Mouse (Mus musculus): ENCODE measurements around the gene Rest. TPM values are rescaled to one million over a fixed set of nuclear protein-coding genes. Genes with fewer than 3 reads are reported as not detected.

Gene Rest
- polyA plus RNA-seq, 1 experiment from 2014 or later: 59.7 TPM

- Histone ChIP-seq H3K9me3 (no peaks in the 10 kb centered on the region), H3K4me2 (replicated peaks) (no peak overlapping the region), H3K9ac (no peak overlapping the region), H3K27me3 (no peaks in the 10 kb centered on the region), H3K4me3 (no peak overlapping the region), H3K36me3 (no peaks in the 10 kb centered on the region), H3K27ac (no peak overlapping the region), H3K4me1 (no peaks in the 10 kb centered on the region)
- no peak for ATAC-seq (ENCODE audit: insufficient number of reproducible peaks, insufficient read depth, low FRiP score, low TSS enrichment)
- WGBS: 73% methylated on average over 9 of the region's 9 CpGs
Observed at GRCm38 (mm10) chr5:77250083-77250482, 15.2 kb upstream of the Rest start.

DNA sequence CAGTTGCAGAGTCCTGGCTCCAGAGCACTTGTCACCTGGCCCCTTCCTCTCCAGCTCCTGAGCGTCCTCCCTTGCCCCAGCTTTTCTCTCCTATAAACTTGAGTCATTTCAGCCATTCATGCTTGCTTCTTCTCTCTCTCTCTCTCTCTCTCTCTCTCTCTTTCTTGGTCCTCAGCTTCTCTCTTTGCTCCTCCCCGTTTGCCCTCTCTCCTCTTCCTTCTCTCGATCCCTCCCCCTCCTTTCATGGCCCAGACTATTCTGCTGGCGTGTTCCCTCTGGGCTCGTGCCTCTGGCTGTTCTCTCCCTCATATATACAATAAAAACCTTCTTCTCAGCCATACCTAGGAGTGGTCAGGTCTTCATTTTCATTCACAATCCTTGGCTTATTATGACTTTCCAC is 13.6 kb upstream of the Rest start:
- ATAC-seq (ENCODE audit: insufficient number of reproducible peaks, insufficient read depth, low FRiP score, low TSS enrichment): no peak
- Histone ChIP-seq H3K4me3 (no peak overlapping the region), H3K9ac (no peak overlapping the region), H3K4me2 (replicated peaks) (no peak overlapping the region), H3K36me3 (no peaks in the 10 kb centered on the region), H3K4me1 (no peaks in the 10 kb centered on the region), H3K27me3 (no peaks in the 10 kb centered on the region), H3K9me3 (no peaks in the 10 kb centered on the region), H3K27ac (no peak overlapping the region)
- WGBS: 48% methylated on average over 5 of the region's 5 CpGs

DNA sequence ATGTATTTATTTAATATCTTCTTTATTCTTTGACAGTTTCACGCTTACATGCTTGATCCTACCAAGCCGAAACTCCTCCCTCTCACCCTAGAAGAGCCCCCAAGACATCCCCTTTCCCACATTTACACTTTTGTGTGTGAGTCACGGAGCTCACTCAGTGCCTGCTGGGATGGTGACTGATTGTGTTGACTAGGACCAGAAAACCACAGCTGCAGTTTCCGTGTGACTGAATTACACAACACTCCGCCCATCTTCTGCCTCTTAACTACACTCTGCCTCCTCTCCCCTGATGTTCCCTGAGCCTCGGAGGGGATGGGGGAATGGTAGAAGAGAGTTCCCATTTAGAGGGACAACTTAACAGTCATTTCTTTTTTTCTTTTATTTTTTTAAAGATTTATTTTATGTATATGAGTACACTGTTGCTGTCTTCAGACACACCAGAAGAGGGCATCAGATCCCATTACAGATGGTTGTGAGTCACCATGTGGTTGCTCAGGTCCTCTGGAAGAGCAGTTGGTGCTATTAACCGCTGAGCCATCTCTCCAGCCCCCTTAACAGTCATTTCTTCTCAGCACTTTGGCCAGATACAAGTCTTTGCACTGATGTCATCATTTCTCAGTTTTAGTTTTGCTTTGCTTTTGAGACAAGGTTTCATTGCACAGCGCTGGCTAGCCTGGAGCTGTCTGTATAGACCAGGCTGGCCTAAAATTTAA is 13.0 kb upstream of the Rest start:
- Histone ChIP-seq H3K9ac (no peak overlapping the region), H3K4me2 (replicated peaks) (no peak overlapping the region), H3K9me3 (no peaks in the 10 kb centered on the region), H3K27ac (no peak overlapping the region), H3K36me3 (no peaks in the 10 kb centered on the region), H3K4me1 (no peaks in the 10 kb centered on the region), H3K4me3 (no peak overlapping the region), H3K27me3 (no peaks in the 10 kb centered on the region)
- 66% methylated on average over 8 of the region's 8 CpGs for WGBS
- ATAC-seq (ENCODE audit: insufficient number of reproducible peaks, insufficient read depth, low FRiP score, low TSS enrichment): no peak

GRCm38 (mm10) chr5:77253154-77253553 is 12.1 kb upstream of the Rest start:
- H3K9me3 ChIP-seq: no peaks in the 10 kb centered on the region
- no peak overlapping the region for H3K27ac ChIP-seq
- no peak overlapping the region for H3K9ac ChIP-seq
- ATAC-seq (ENCODE audit: insufficient number of reproducible peaks, insufficient read depth, low FRiP score, low TSS enrichment): no peak
- no peaks in the 10 kb centered on the region for H3K4me1 ChIP-seq
- H3K36me3 ChIP-seq: no peaks in the 10 kb centered on the region
- H3K4me3 ChIP-seq: no peak overlapping the region
- WGBS: 73% methylated on average over 1 of the region's 1 CpGs
- H3K27me3 ChIP-seq: no peaks in the 10 kb centered on the region
- H3K4me2 ChIP-seq (replicated peaks): no peak overlapping the region

DNA sequence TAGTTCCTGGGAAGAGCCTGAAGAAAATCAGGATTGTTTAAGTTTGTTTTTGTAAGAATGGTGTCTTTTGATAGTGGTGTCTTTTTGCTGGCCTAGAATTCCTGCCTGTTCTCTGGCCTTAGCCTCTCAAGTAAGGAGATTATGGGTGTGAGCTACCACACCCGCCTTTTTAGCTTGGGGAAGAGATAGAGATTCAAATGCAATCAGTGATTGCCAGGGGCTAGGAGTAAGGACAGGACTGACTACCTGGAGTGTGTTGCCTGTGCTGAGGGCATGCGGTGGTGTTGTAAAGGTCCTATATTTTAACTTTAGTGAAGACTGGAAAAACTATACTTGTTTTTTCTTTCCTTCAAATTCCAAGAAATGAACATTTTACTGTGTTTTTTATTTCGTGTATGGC is 10.9 kb upstream of the Rest start:
- no peak overlapping the region for H3K27ac ChIP-seq
- no peak overlapping the region for H3K4me2 ChIP-seq (replicated peaks)
- WGBS: 57% methylated on average over 3 of the region's 3 CpGs
- no peaks in the 10 kb centered on the region for H3K4me1 ChIP-seq
- H3K36me3 ChIP-seq: no peaks in the 10 kb centered on the region
- no peak overlapping the region for H3K4me3 ChIP-seq
- H3K27me3 ChIP-seq: no peaks in the 10 kb centered on the region
- no peak for ATAC-seq (ENCODE audit: insufficient number of reproducible peaks, insufficient read depth, low FRiP score, low TSS enrichment)
- no peaks in the 10 kb centered on the region for H3K9me3 ChIP-seq
- no peak overlapping the region for H3K9ac ChIP-seq

GRCm38 (mm10) chr5:77257603-77258002 is 7.7 kb upstream of the Rest start:
- Histone ChIP-seq H3K9ac (no peak overlapping the region), H3K9me3 (no peaks in the 10 kb centered on the region), H3K27me3 (no peaks in the 10 kb centered on the region), H3K4me1 (no peaks in the 10 kb centered on the region), H3K27ac (no peak overlapping the region), H3K36me3 (no peaks in the 10 kb centered on the region), H3K4me2 (replicated peaks) (no peak overlapping the region), H3K4me3 (no peak overlapping the region)
- 87% methylated on average over 3 of the region's 3 CpGs for WGBS
- no peak for ATAC-seq (ENCODE audit: insufficient number of reproducible peaks, insufficient read depth, low FRiP score, low TSS enrichment)

- ATAC-seq (ENCODE audit: insufficient number of reproducible peaks, insufficient read depth, low FRiP score, low TSS enrichment): no peak
- Histone ChIP-seq H3K4me2 (replicated peaks) (no peak overlapping the region), H3K36me3 (no peaks in the 10 kb centered on the region), H3K4me3 (no peak overlapping the region), H3K27ac (no peak overlapping the region), H3K27me3 (no peaks in the 10 kb centered on the region), H3K4me1 (no peaks in the 10 kb centered on the region), H3K9ac (no peak overlapping the region), H3K9me3 (no peaks in the 10 kb centered on the region)
Observed at GRCm38 (mm10) chr5:77259315-77259714, 6.0 kb upstream of the Rest start.

GRCm38 (mm10) chr5:77260141-77260540 is 5.2 kb upstream of the Rest start:
- no peaks in the 10 kb centered on the region for H3K27me3 ChIP-seq
- H3K9me3 ChIP-seq: no peaks in the 10 kb centered on the region
- no peak overlapping the region for H3K27ac ChIP-seq
- no peak overlapping the region for H3K9ac ChIP-seq
- H3K4me1 ChIP-seq: no peaks in the 10 kb centered on the region
- H3K4me3 ChIP-seq: no peak overlapping the region
- H3K4me2 ChIP-seq (replicated peaks): no peak overlapping the region
- ATAC-seq (ENCODE audit: insufficient number of reproducible peaks, insufficient read depth, low FRiP score, low TSS enrichment): no peak
- H3K36me3 ChIP-seq: no peaks in the 10 kb centered on the region
- 51% methylated on average over 6 of the region's 6 CpGs for WGBS

DNA sequence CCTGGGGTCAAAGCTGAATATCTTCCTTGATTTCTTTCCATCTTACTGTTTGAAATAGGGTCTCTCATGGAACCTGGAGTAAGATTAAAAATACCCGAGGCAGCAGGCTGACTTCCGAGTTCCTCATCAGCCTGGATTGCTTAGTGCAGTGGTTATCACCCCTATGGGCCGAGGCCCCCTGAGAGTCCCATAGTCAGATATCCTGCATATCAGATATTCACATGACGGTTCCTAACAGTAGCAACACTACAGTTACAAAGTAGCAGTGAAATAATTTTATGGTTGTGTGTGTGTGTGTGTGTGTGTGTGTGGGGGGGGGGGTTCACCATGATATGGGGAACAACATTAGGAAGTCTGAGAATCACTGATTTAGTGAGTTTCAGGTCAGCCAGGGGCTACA is 4.2 kb upstream of the Rest start:
- no peak for ATAC-seq (ENCODE audit: insufficient number of reproducible peaks, insufficient read depth, low FRiP score, low TSS enrichment)
- no peaks in the 10 kb centered on the region for H3K27me3 ChIP-seq
- no peaks in the 10 kb centered on the region for H3K36me3 ChIP-seq
- no peaks in the 10 kb centered on the region for H3K9me3 ChIP-seq
- no peak overlapping the region for H3K4me3 ChIP-seq
- no peak overlapping the region for H3K9ac ChIP-seq
- 75% methylated on average over 4 of the region's 4 CpGs for WGBS
- H3K4me2 ChIP-seq (replicated peaks): no peak overlapping the region
- H3K4me1 ChIP-seq: no peaks in the 10 kb centered on the region
- H3K27ac ChIP-seq: no peak overlapping the region

- H3K9me3 ChIP-seq: no peaks in the 10 kb centered on the region
- no peaks in the 10 kb centered on the region for H3K36me3 ChIP-seq
- ATAC-seq (ENCODE audit: insufficient number of reproducible peaks, insufficient read depth, low FRiP score, low TSS enrichment): no peak
- H3K27me3 ChIP-seq: no peaks in the 10 kb centered on the region
- no peak overlapping the region for H3K27ac ChIP-seq
- no peak overlapping the region for H3K9ac ChIP-seq
- no peak overlapping the region for H3K4me3 ChIP-seq
- H3K4me1 ChIP-seq: no peaks in the 10 kb centered on the region
- WGBS: 69% methylated on average over 5 of the region's 5 CpGs
- no peak overlapping the region for H3K4me2 ChIP-seq (replicated peaks)
Observed at GRCm38 (mm10) chr5:77262105-77262504, 3.2 kb upstream of the Rest start.

- H3K9me3 ChIP-seq: no peaks in the 10 kb centered on the region
- peak overlapping the region; percentile 94 for H3K4me3 ChIP-seq
- WGBS: 1% methylated on average over 44 of the region's 53 CpGs
- H3K27me3 ChIP-seq: no peaks in the 10 kb centered on the region
- peak overlapping the region; percentile 98 for H3K27ac ChIP-seq
- H3K36me3 ChIP-seq: peaks cover 25% of the 10 kb centered on the region
- H3K4me2 ChIP-seq (replicated peaks): peak overlapping the region; percentile 59
- H3K4me1 ChIP-seq: peaks cover 23% of the 10 kb centered on the region
- peak; percentile 91 for ATAC-seq (ENCODE audit: insufficient number of reproducible peaks, insufficient read depth, low FRiP score, low TSS enrichment)
- H3K9ac ChIP-seq: peak overlapping the region; percentile 97
Observed at GRCm38 (mm10) chr5:77265671-77266065, 377 bp downstream of the Rest start.

- WGBS: under 1% methylated on average over 67 of the region's 87 CpGs
Observed at GRCm38 (mm10) chr5:77266066-77266885, 985 bp downstream of the Rest start.

More at GRCm38 (mm10) chr5:77266066-77266885, 985 bp downstream of the Rest start:
- Histone ChIP-seq H3K9ac (peak overlapping the region; percentile 97), H3K4me2 (replicated peaks) (peak overlapping the region; percentile 59), H3K36me3 (peaks cover 31% of the 10 kb centered on the region), H3K9me3 (no peaks in the 10 kb centered on the region), H3K4me3 (peak overlapping the region; percentile 94), H3K27ac (peak overlapping the region; percentile 98), H3K27me3 (no peaks in the 10 kb centered on the region), H3K4me1 (peaks cover 26% of the 10 kb centered on the region)
- ATAC-seq (ENCODE audit: insufficient number of reproducible peaks, insufficient read depth, low FRiP score, low TSS enrichment): peak; percentile 38

All from embryonic facial prominence, embryonic 12.5 days (tissue).